In the genomic region with DNA sequence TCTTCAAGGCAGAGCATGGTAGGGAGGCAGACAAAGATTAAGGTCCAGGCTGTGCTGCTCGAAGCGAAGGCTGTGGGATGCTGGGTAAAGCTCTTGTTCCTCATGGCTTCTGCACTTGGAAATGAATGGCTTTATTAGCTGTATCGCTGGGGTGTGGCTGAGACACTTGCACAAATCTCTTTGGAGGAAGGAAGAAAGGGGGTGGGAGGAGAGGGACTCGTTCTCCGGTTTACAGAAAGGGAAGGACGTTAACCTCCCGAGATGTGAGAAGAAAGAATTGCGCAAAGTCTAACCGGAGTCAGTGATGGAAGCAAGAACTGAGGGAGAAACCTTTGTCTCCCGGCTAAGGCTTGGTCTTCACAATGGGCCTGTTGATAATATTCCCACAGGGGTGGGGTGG, we compare ENCODE assay signal across 20 mouse cellular contexts. TPM values are rescaled to one million over a fixed set of nuclear protein-coding genes. Genes with fewer than 3 reads are reported as not detected.
A peak's percentile ranks its signal among the peaks of the same experiment; 100 is the strongest.
DNase-seq lines count a peak whose midpoint lies in the region; ATAC-seq and TF ChIP-seq lines count a peak whose summit lies in the region.
"Had no signal": no experiment of that assay in that cellular context is flagged by ENCODE, and none has a peak within 500 bp of the region (broad histone marks: within the 10 kb centered on the region; RNA-seq: fewer than 3 reads in every experiment).

No protein-coding gene starts in this region.

- no peaks in the 10 kb centered on the region for H3K9me3 ChIP-seq in lung, postnatal 0 days (ENCODE audit: low read length)
- H3K9me3 ChIP-seq: embryonic facial prominence, embryonic 13.5 days; forebrain, embryonic 13.5 days; hindbrain, embryonic 15.5 days had no signal

- no peak for TF ChIP-seq POLR2A in lung, adult 2 months (IDR thresholded peaks at IDR 0.05; ENCODE audit: borderline replicate concordance, extremely low read depth, low read depth, low read length)
- TF ChIP-seq POLR2A in bone marrow macrophage, adult 2 months (IDR thresholded peaks at IDR 0.05; ENCODE audit: borderline replicate concordance, low read depth, low read length) = no peak

- H3K4me3 ChIP-seq in lung, postnatal 0 days (ENCODE audit: low read depth, low read length) = no peak overlapping the region
- H3K4me3 ChIP-seq in lung, adult 2 months (replicated peaks; ENCODE audit: extremely low read depth, low read depth, low read length) = no peak overlapping the region
- H3K4me3 ChIP-seq in bone marrow macrophage, adult 2 months (ENCODE audit: insufficient read depth, low read length) = no peak overlapping the region
- H3K4me3 ChIP-seq: embryonic facial prominence, embryonic 13.5 days; forebrain, embryonic 13.5 days; gastrocnemius, adult 2 months; heart, adult 2 months; hindbrain, embryonic 15.5 days had no signal

- H3K4me1 ChIP-seq in lung, postnatal 0 days (ENCODE audit: insufficient read depth, low read depth, low read length) = peaks cover 4% of the 10 kb centered on the region; the same call in 1 of the 2 replicates
- peaks cover 6% of the 10 kb centered on the region for H3K4me1 ChIP-seq in lung, adult 2 months (ENCODE audit: control insufficient read depth, insufficient read depth, low read length)
- H3K4me1 ChIP-seq in bone marrow macrophage, adult 2 months (ENCODE audit: control insufficient read depth, insufficient read depth, low read length) = peaks cover 19% of the 10 kb centered on the region
- H3K4me1 ChIP-seq: embryonic facial prominence, embryonic 13.5 days; forebrain, embryonic 13.5 days; hindbrain, embryonic 15.5 days had no signal

- H3K4me2 ChIP-seq in lung, postnatal 0 days (replicated peaks; ENCODE audit: low read depth, low read length) = no peak overlapping the region
- H3K4me2 ChIP-seq: embryonic facial prominence, embryonic 13.5 days; forebrain, embryonic 13.5 days; heart, embryonic 11.5 days; hindbrain, embryonic 15.5 days had no signal

- TF ChIP-seq CTCF in lung, postnatal 0 days (IDR thresholded peaks at IDR 0.05) = no peak
- TF ChIP-seq CTCF in lung, adult 2 months (IDR thresholded peaks at IDR 0.05; ENCODE audit: insufficient read depth, low read length) = no peak
- TF ChIP-seq CTCF in bone marrow macrophage, adult 2 months (IDR thresholded peaks at IDR 0.05; ENCODE audit: low read depth, low read length) = no peak

- no peak for ATAC-seq in lung, postnatal 0 days
- peak; percentile 37 to 56; a peak in 2 of 4 replicates for ATAC-seq in hematopoietic stem cell, adult 5-6 weeks (replicated peaks in 1 of 2; ENCODE audit: insufficient read depth in 1 of 2, low FRiP score in 2 of 2, low TSS enrichment in 1 of 2, low read depth in 1 of 2, poor library complexity in 2 of 2, severe bottlenecking in 2 of 2)
- ATAC-seq: forebrain, embryonic 13.5 days; forebrain, postnatal 0 days had no signal

- 68% methylated on average over 10 of the region's 10 CpGs for WGBS in lung, postnatal 0 days
- 59% methylated on average over 10 of the region's 10 CpGs for WGBS in lung, adult 2 months

- DNase-seq in lung, postnatal 0 days (ENCODE audit: low spot score) = peak; percentile 33
- no peak for DNase-seq in lung, adult 2 months
- peak; percentile 27 to 35 for DNase-seq in monocyte, adult 2 months (ENCODE audit: low read depth in 1 of 2, low spot score in 2 of 2)
- DNase-seq in gastrocnemius, postnatal 10 days = no peak
- DNase-seq in retina, embryonic 14.5 days (ENCODE audit: low spot score) = no peak
- DNase-seq in embryo, embryonic 10.5 days (ENCODE audit: low spot score) = no peak
- DNase-seq: adrenal gland, adult 8-10 months; adrenal gland, postnatal 36 days; cerebellum, adult 11 months; cerebellum, adult 8-10 months; cerebellum, postnatal 14 days; forebrain, postnatal 0 days; gastrocnemius, adult 2 months; heart, adult 2 months had no signal

- no peaks in the 10 kb centered on the region for H3K36me3 ChIP-seq in lung, postnatal 0 days (ENCODE audit: insufficient read depth, low read length)
- H3K36me3 ChIP-seq: embryonic facial prominence, embryonic 13.5 days; hindbrain, embryonic 15.5 days had no signal

- H3K27ac ChIP-seq in lung, postnatal 0 days (ENCODE audit: low read length) = no peak overlapping the region
- peak overlapping the region; percentile 56 for H3K27ac ChIP-seq in bone marrow macrophage, adult 2 months (ENCODE audit: insufficient read depth, low read depth, low read length)
- H3K27ac ChIP-seq: embryonic facial prominence, embryonic 13.5 days; forebrain, embryonic 13.5 days; gastrocnemius, adult 2 months; heart, adult 2 months; hindbrain, embryonic 15.5 days had no signal

- H3K9ac ChIP-seq in lung, postnatal 0 days (replicated peaks; ENCODE audit: low read depth) = no peak overlapping the region
- H3K9ac ChIP-seq: embryonic facial prominence, embryonic 13.5 days; forebrain, embryonic 13.5 days; forebrain, postnatal 0 days; hindbrain, embryonic 15.5 days had no signal

- H3K27me3 ChIP-seq in lung, postnatal 0 days (replicated peaks; ENCODE audit: insufficient read depth, low read length) = no peaks in the 10 kb centered on the region
- H3K27me3 ChIP-seq: embryonic facial prominence, embryonic 13.5 days; forebrain, embryonic 13.5 days; hindbrain, embryonic 15.5 days had no signal

- no peak for TF ChIP-seq EP300 in lung, postnatal 0 days (IDR thresholded peaks at IDR 0.05)

RNA-seq across cellular contexts. Expression of gene Cxcr5, which starts 10.5 kb away (rescaled TPM):
- polyA plus RNA-seq in lung, postnatal 0 days (2015; fragmentation: Nextera tagmentation; extraction: Ambion mirVana) = 0.17 TPM in 2 replicates
- 6.0 TPM in 2 replicates for polyA plus RNA-seq in lung, adult 2 months (2012; rRNA removed)
- polyA plus RNA-seq in bone marrow macrophage, adult 2 months (2012; ENCODE audit: insufficient read depth, insufficient read length, missing spikeins) = not detected in 2 replicates
- total RNA-seq in hematopoietic stem cell, adult 5-6 weeks (2017) = 0.06 and 0.69 TPM in 2 replicates
- total RNA-seq in gastrocnemius, postnatal 10 days (2021) = not detected
- total RNA-seq: adrenal gland, postnatal 36 days; forebrain, postnatal 0 days; gastrocnemius, adult 2 months had no signal
- polyA plus RNA-seq: forebrain, embryonic 13.5 days; forebrain, postnatal 0 days; hindbrain, embryonic 15.5 days had no signal

RNA-seq across cellular contexts. Expression of gene Ddx6, which starts 53.6 kb away (rescaled TPM):
- polyA plus RNA-seq in lung, postnatal 0 days (2015; fragmentation: Nextera tagmentation; extraction: Ambion mirVana) = 13.9 and 18.3 TPM in 2 replicates
- 17.4 and 24.2 TPM in 2 replicates for polyA plus RNA-seq in lung, adult 2 months (2012; rRNA removed)
- 111 and 122 TPM in 2 replicates for polyA plus RNA-seq in bone marrow macrophage, adult 2 months (2012; ENCODE audit: insufficient read depth, insufficient read length, missing spikeins)
- total RNA-seq in hematopoietic stem cell, adult 5-6 weeks (2017) = 131 and 147 TPM in 2 replicates
- 10 to 100 TPM; 72.0 to 78.9 TPM for total RNA-seq in gastrocnemius, postnatal 10 days (2021)

Comparison
In these comparisons a context has a peak if more than half of its experiments do, and no peak if none do; other contexts are left out.
1. DNase-seq: peak in lung, postnatal 0 days (single experiment) and monocyte, adult 2 months (2 of 2); none in lung, adult 2 months (single experiment), gastrocnemius, postnatal 10 days (single experiment), retina, embryonic 14.5 days (single experiment) and embryo, embryonic 10.5 days (single experiment).